Mouse (Mus musculus) lung, embryonic 14.5 days (tissue): ENCODE data around the gene Nup210l. TPM values are rescaled to one million over a fixed set of nuclear protein-coding genes. Genes with fewer than 3 reads are reported as not detected.

Experiments
- ATAC-seq: fragments of 200-750 bp; cut with Nextera tagmentation; 2 replicates; pipeline ENCODE4 v1.8.0; 2017; ENCODE audit warnings: mild to moderate bottlenecking, moderate TSS enrichment, moderate library complexity; ENCODE audit not compliant: insufficient read depth
- DNase-seq: peaks from one replicate; pipeline ENCODE4 v3.0.0-alpha.2; 2015
- H3K27ac ChIP-seq: fragments of 300-500 bp; sonication (generic); 2 replicates; pipeline ENCODE4 v1.5.1; 2014; ENCODE audit warnings: low read depth, mild to moderate bottlenecking, moderate library complexity
- H3K27me3 ChIP-seq: fragments of 300-500 bp; sonication (generic); 2 replicates; pipeline ENCODE4 v1.6.1; 2014; ENCODE audit warnings: low read length, control low read depth; ENCODE audit not compliant: insufficient read depth
- H3K36me3 ChIP-seq: fragments of 300-500 bp; sonication (generic); 2 replicates; pipeline ENCODE4 v1.6.1; 2014; ENCODE audit warnings: control low read depth; ENCODE audit not compliant: insufficient read depth
- H3K4me1 ChIP-seq: fragments of 300-500 bp; sonication (generic); 2 replicates; pipeline ENCODE4 v1.6.1; 2014; ENCODE audit warnings: antibody characterized with exemption, control low read depth; ENCODE audit not compliant: insufficient read depth
- H3K4me2 ChIP-seq: fragments of 300-500 bp; sonication (generic); 2 replicates; pipeline ENCODE4 v1.6.1; 2014; ENCODE audit warnings: mild to moderate bottlenecking
- H3K4me3 ChIP-seq: fragments of 300-500 bp; sonication (generic); 2 replicates; pipeline ENCODE4 v1.5.1; 2014; ENCODE audit warnings: low read depth, low read length
- H3K9ac ChIP-seq: fragments of 300-500 bp; sonication (generic); 2 replicates; pipeline ENCODE4 v1.6.1; 2014
- H3K9me3 ChIP-seq: fragments of 300-500 bp; sonication (generic); 2 replicates; pipeline ENCODE4 v1.6.1; 2016; ENCODE audit warnings: low read depth, low read length, control low read depth
- CTCF ChIP-seq: IDR thresholded peaks from 2 replicates; pipeline ENCODE4 v1.5.1; 2016; ENCODE audit warnings: antibody characterized with exemption, low read depth
- WGBS: fragments of 180-500 bp; shearing (Covaris S2); extraction: QIAGEN DNeasy Blood & Tissue Kit; methylation state at CpG from one replicate; pipeline ENCODE4 v1.1.7; 2014; 5-methylcytosine and 5-hydroxymethylcytosine counted together
- polyA plus RNA-seq: library from polyadenylated mRNA; unstranded; fragments of >200 nt; fragmentation: Nextera tagmentation; extraction: Ambion mirVana; gene quantifications from 2 replicates; pipeline ENCODE4 v1.2.1, GENCODE M21; 2014

Nup210l gene
- polyA plus RNA-seq, 1 experiment from 2014 or later, result 0.58 TPM

- Histone ChIP-seq H3K36me3 (peaks cover 50% of the 10 kb centered on the region), H3K27ac (peak overlapping the region; percentile 90), H3K9me3 (no peaks in the 10 kb centered on the region), H3K4me1 (peaks cover 18% of the 10 kb centered on the region), H3K27me3 (no peaks in the 10 kb centered on the region), H3K4me2 (peak overlapping the region; percentile 98), H3K9ac (peak overlapping the region; percentile 95), H3K4me3 (peak overlapping the region; percentile 71)
- DNase-seq (no peak), ATAC-seq (no peak)
- whole genome bisulfite sequencing, result 8% methylated on average over 5 of the region's 5 CpGs
- no peak for TF ChIP-seq CTCF
Observed at GRCm38 (mm10) chr3:90212723-90213122, 108.8 kb downstream of the Nup210l start.

- Histone ChIP-seq H3K9me3 (no peaks in the 10 kb centered on the region), H3K4me1 (peaks cover 18% of the 10 kb centered on the region), H3K4me2 (peak within 1 kb of the TSS; percentile 98), H3K27ac (peak within 1 kb of the TSS; percentile 90), H3K9ac (peak within 1 kb of the TSS; percentile 95), H3K27me3 (no peaks in the 10 kb centered on the region), H3K4me3 (peak within 1 kb of the TSS; percentile 71), H3K36me3 (peaks cover 44% of the 10 kb centered on the region)
- ATAC-seq (peak; percentile 95), DNase-seq (peak; percentile 98)
- TF ChIP-seq CTCF, result no peak
- WGBS, result under 1% methylated on average over 42 of the region's 42 CpGs
Observed at GRCm38 (mm10) chr3:90213377-90213866, 109.5 kb downstream of the Nup210l start, which contains the start of the genes Rps27 and Rab13. Gene Rps27 (minus strand): TSS chr3:90213651. Gene Rab13 (plus strand): TSS chr3:90213695.

GRCm38 (mm10) chr3:90213956-90214684 lies 110.2 kb downstream of the Nup210l start:
- Histone ChIP-seq H3K27ac (peak overlapping the region; percentile 90; the same call in 1 of the 2 replicates), H3K4me3 (peak overlapping the region; percentile 71), H3K27me3 (no peaks in the 10 kb centered on the region), H3K9me3 (no peaks in the 10 kb centered on the region), H3K4me1 (peaks cover 18% of the 10 kb centered on the region), H3K9ac (peak overlapping the region; percentile 50), H3K4me2 (peak overlapping the region; percentile 98), H3K36me3 (peaks cover 37% of the 10 kb centered on the region)
- WGBS, result 9% methylated on average over 12 of the region's 12 CpGs
- DNase-seq (peak; percentile 40), ATAC-seq (peak; percentile 66; the same call in 1 of the 2 replicates)
- no peak for TF ChIP-seq CTCF

- no peak overlapping the region for H3K27ac ChIP-seq
- H3K36me3 ChIP-seq, result peaks cover 19% of the 10 kb centered on the region
- no peaks in the 10 kb centered on the region for H3K9me3 ChIP-seq
- WGBS, result 21% methylated on average over 1 of the region's 1 CpGs
- ATAC-seq, result no peak
- H3K9ac ChIP-seq, result no peak overlapping the region
- no peak overlapping the region for H3K4me3 ChIP-seq
- no peak; the same call in 1 of the 2 replicates for TF ChIP-seq CTCF
- DNase-seq, result no peak
- no peak overlapping the region for H3K4me2 ChIP-seq
- peaks cover 18% of the 10 kb centered on the region for H3K4me1 ChIP-seq
- H3K27me3 ChIP-seq, result no peaks in the 10 kb centered on the region
Observed at GRCm38 (mm10) chr3:90215825-90216380, 112.0 kb downstream of the Nup210l start.

- 5% methylated on average over 6 of the region's 6 CpGs for WGBS
- Histone ChIP-seq H3K4me3 (peak overlapping the region; percentile 53), H3K9ac (peak overlapping the region; percentile 72), H3K27ac (peak overlapping the region; percentile 93), H3K4me2 (peak overlapping the region; percentile 67), H3K27me3 (no peaks in the 10 kb centered on the region), H3K4me1 (0 out of 2 replicates have a peak, but pooled peaks cover 5% of the 10 kb centered on the region), H3K9me3 (no peaks in the 10 kb centered on the region), H3K36me3 (peaks cover 19% of the 10 kb centered on the region)
- peak; percentile 68 for TF ChIP-seq CTCF
- ATAC-seq, result peak; percentile 45; the same call in 1 of the 2 replicates
- peak; percentile 77 for DNase-seq
Observed at GRCm38 (mm10) chr3:90220088-90220487, 116.2 kb downstream of the Nup210l start.

- Histone ChIP-seq H3K4me3 (peak overlapping the region; percentile 53), H3K4me1 (0 out of 2 replicates have a peak, but pooled peaks cover 5% of the 10 kb centered on the region), H3K4me2 (peak overlapping the region; percentile 67), H3K27ac (peak overlapping the region; percentile 93), H3K36me3 (peaks cover 22% of the 10 kb centered on the region), H3K27me3 (no peaks in the 10 kb centered on the region), H3K9ac (peak overlapping the region; percentile 72), H3K9me3 (no peaks in the 10 kb centered on the region)
- 0% methylated on average over 16 of the region's 20 CpGs for WGBS
- TF ChIP-seq CTCF, result no peak
- DNase-seq, result peak; percentile 89
- ATAC-seq, result peak; percentile 90
Observed at GRCm38 (mm10) chr3:90220531-90220951, 116.6 kb downstream of the Nup210l start.

GRCm38 (mm10) chr3:90221123-90221522 lies 117.2 kb downstream of the Nup210l start:
- H3K27ac ChIP-seq, result peak overlapping the region; percentile 93
- H3K9me3 ChIP-seq, result no peaks in the 10 kb centered on the region
- TF ChIP-seq CTCF, result no peak
- ATAC-seq (0 out of 2 replicates have a peak, but pooled peaks have one; percentile 8), DNase-seq (no peak)
- 11% methylated on average over 5 of the region's 5 CpGs for WGBS
- no peaks in the 10 kb centered on the region for H3K27me3 ChIP-seq
- peak overlapping the region; percentile 67 for H3K4me2 ChIP-seq
- peak overlapping the region; percentile 72 for H3K9ac ChIP-seq
- peak overlapping the region; percentile 53 for H3K4me3 ChIP-seq
- 0 out of 2 replicates have a peak, but pooled peaks cover 5% of the 10 kb centered on the region for H3K4me1 ChIP-seq
- peaks cover 27% of the 10 kb centered on the region for H3K36me3 ChIP-seq
